Mouse (Mus musculus) monocyte, adult 59 days (primary cell): ENCODE measurements around the gene Tmem211. TPM values are rescaled to one million over a fixed set of nuclear protein-coding genes. Genes with fewer than 3 reads are reported as not detected.

Experiments used
- total RNA-seq, 2 experiments: library from RNA; stranded (reverse); gene quantifications; one replicate each; pipeline ENCODE4 v1.2.4; 2023

The Tmem211 gene
- total RNA-seq, result not detected

DNA sequence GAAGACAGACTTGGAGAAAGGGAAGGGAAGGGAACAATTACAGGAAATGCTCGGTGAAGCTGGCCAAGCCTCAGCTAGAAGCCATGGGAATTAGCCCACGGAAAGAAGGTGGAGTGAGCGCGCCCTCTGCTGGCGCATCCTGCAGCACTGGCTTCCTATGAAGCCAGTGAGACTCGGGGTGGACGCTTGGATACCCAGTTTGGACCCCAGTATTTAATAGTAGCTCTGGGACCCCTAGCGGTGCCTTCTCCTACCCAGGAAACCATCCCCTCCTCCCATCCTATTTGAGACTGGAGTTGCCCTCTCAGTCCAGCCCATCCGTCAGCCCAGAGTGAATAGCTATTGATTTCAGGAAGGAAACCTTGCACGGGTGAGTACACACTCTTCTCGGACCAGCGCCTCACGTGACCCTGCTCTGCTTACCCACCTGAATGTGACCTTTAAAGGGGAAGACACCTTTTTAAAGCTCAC lies at the start of gene Tmem211:
Gene Tmem211 (plus strand): TSS at position 278 of the 471 bp plus-strand sequence.

DNA sequence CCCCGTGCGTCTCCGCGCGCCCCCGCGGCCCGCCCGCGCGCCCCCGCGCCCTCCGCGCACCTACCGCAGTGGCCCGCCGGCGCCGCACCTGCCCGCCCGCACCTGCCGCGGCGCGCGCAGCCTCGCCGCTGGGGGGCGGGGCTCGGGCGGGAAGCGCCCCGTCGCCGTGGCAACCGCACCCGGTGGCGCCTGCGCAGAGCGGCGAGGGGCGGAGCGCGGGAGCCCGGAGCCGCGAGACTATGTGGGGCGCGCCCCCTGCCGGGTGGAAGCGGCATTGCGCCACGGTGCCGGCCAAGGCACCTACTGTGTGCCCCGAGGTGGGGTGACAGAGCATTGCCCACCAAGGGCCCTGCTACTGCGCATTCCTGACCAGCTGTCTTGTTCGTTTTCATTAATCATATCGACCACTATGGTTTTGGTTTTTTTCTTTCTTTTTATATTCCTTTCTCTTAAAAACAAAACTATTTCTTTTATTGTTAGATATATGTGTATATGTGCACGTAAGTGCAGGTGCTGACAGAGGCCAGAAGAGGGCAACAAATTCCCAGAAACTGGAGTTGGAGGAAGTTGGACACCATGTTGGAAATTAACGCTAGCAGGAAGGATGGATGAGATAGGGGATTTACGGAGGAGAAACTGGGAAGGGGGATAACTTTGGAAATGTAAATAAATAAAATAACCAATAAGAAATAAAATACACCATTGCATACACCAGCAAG lies 5.4 kb upstream of the Tmem211 start, which contains the start of gene 2900026A02Rik:
Gene 2900026A02Rik (minus strand): TSS at position 90 of the 719 bp plus-strand sequence.

Other genes with a start within 250 kb of the Tmem211 start
- gene Grk3, start 211.1 kb upstream of the Tmem211 start, total RNA-seq, result 100 to 1,000 TPM; 420 to 507 TPM
- gene Crybb2, start 156.8 kb upstream of the Tmem211 start, total RNA-seq, result not detected
- gene Crybb3, start 145.3 kb upstream of the Tmem211 start, total RNA-seq, result not detected
- gene 2900026A02Rik, start 5.7 kb upstream of the Tmem211 start, total RNA-seq, result 1 to 10 TPM; 7.0 to 7.7 TPM
- not detected for gene Sgsm1, start 83.9 kb downstream of the Tmem211 start, total RNA-seq
- gene Aym1, start 130.4 kb downstream of the Tmem211 start, total RNA-seq, result not detected